Mouse (Mus musculus) T-helper 1 cell (primary cell): Measurements from ENCODE around the gene Rilp.

Experiments
- in situ Hi-C: fragments of 300-600 bp; cut with MboI, MseI; formaldehyde crosslinking; loops from one replicate; pipeline ENCODE4 v1.15.1; 2025; ENCODE audit warnings: high pct_unique_total_duplicates

The Rilp gene

GRCm38 (mm10) chr11:75533314-75534015 is 23.6 kb downstream of the Rilp start:
- in situ Hi-C loops: loop anchor here (5.0 to 10.0 kb wide), 2 partner anchors 39 to 201 kb away; partner anchors contain the start of gene Ywhae

GRCm38 (mm10) chr11:75534286-75535033 is 24.6 kb downstream of the Rilp start:
- in situ Hi-C loops: loop anchor here (5.0 to 10.0 kb wide), 2 partner anchors 38 to 200 kb away; partner anchors contain the start of gene Ywhae

GRCm38 (mm10) chr11:75535106-75535795 is 25.4 kb downstream of the Rilp start:
- in situ Hi-C loops: loop anchor here (10.0 kb wide), 1 partner anchor 200 kb away; the partner anchor contains the start of gene Ywhae

GRCm38 (mm10) chr11:75536255-75537024 is 26.5 kb downstream of the Rilp start:
- in situ Hi-C loops: loop anchor here (10.0 kb wide), 1 partner anchor 198 kb away; the partner anchor contains the start of gene Ywhae

DNA sequence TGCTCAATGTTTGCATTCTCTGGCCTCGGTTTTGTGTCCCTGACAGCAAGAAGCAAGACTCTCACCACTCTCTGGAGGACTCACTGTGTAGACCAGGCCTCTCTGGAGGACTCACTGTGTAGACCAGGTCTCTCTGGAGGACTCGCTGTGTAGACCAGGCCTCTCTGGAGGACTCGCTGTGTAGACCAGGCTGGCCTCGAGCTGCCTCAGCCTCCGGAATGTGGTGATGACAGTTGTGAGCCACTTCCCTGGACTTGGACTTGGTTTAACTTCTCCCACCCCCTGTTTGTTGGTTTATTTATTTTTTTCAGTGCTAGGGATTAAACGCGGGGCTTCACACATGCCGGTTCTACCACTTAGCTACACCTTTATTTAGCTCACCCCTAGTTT is 27.1 kb downstream of the Rilp start:
- in situ Hi-C loops: loop anchor here (10.0 kb wide), 1 partner anchor 198 kb away; the partner anchor contains the start of gene Ywhae

DNA sequence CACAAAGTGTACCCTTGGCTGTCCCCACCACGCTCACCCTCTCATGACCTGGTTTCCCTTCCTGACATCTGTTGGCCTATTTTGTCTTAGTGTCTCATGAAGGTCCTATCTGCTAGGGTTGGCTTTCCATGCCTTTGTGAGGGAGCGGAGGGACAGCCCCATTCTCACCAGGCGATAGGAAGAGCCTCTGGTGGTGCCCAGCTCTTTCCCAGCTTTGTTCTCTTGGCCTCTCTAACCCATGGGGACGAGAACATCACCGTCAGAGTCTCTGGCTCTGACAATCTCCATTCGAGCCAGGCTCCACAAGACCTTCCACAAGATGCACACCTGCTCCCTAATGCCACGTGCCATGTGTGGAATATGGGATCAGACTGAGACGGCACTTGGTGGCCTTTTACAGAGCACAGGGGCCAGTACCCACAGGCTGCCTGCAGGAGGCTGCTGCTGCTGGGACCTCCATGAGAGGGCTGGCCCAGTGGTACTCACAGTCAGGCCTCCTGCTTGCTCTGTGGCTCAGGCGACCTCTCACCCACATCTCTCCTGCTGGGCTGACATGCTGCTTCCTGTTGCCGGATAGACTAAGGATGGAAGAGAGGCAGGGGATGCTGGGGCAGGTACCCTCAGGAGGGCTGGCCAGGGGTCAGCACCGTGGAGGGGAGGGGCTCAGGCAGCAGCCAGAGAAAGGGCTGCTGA is 27.7 kb downstream of the Rilp start:
- in situ Hi-C loops: loop anchor here (10.0 kb wide), 1 partner anchor 197 kb away; the partner anchor contains the start of gene Ywhae

- in situ Hi-C loops: loop anchor here (10.0 kb wide), 1 partner anchor 196 kb away; the partner anchor contains the start of gene Ywhae
Measured at GRCm38 (mm10) chr11:75538184-75538969, 28.5 kb downstream of the Rilp start.

DNA sequence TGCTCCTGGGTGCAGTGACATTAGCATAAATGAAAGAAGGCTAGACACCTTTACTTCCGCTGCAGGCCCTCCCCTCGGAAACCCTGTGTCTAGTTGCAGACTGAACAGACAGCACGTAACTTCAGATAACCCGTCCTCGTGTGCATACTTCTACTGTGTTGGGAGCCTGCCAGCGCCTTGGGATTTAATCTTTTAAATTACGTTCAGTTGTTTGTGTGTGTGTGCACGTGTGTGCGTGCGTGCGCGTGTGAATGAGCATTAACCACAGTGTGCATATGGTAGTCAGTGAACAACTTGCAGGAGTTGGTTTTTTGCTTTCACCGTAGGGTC is 29.0 kb downstream of the Rilp start:
- in situ Hi-C loops: loop anchor here (10.0 kb wide), 1 partner anchor 196 kb away; the partner anchor contains the start of gene Ywhae

DNA sequence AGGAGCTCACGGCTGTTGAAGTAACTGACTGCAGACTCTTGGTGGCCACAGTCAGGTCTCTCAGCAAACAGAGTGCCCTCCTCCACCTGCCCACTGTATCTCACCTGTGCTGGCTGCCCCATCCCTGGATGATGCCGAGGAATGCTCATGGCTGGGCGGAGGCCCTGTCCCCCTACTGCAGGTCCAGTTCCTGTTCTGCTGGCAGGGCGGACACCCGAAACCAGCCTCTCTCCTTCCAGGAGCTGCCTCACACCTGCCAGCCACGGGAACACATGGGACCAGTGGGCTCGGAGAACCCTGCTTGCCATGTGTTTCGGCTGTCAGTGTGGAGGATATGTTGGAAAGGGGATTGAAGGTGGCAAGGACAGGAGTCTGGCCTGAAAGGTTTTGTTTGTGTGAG is 30.3 kb downstream of the Rilp start:
- in situ Hi-C loops: no loop called here

GRCm38 (mm10) chr11:75540710-75541581 is 31.1 kb downstream of the Rilp start:
- in situ Hi-C loops: no loop called here

DNA sequence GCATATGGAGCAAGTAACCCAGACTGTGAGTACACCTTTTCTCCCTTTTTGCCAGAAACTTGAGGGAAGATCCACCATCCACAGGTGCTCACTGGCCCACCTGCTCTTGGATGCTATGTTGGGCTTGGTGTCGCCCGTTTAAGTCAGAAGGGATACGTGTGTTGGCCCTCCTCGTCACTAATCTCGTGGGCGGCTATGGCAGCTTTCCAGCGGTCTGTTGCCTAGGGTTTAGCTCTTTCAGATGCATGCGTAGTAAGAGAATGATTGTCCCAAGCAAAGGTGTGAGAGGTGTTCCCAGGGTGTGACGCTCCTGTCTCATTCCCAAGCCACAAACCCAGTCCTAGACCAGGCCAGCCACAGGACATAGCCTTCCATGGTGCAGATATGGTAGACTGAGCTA is 34.8 kb downstream of the Rilp start:
- in situ Hi-C loops: no loop called here

- in situ Hi-C loops: no loop called here
Measured at GRCm38 (mm10) chr11:75546057-75546456, 36.2 kb downstream of the Rilp start.

GRCm38 (mm10) chr11:75549658-75550111 is 39.8 kb downstream of the Rilp start:
- in situ Hi-C loops: loop anchor here (10.0 kb wide), 1 partner anchor 445 kb away; no protein-coding TSS in a partner anchor

GRCm38 (mm10) chr11:75550200-75550946 is 40.5 kb downstream of the Rilp start:
- in situ Hi-C loops: loop anchor here (10.0 kb wide), 1 partner anchor 446 kb away; no protein-coding TSS in a partner anchor

DNA sequence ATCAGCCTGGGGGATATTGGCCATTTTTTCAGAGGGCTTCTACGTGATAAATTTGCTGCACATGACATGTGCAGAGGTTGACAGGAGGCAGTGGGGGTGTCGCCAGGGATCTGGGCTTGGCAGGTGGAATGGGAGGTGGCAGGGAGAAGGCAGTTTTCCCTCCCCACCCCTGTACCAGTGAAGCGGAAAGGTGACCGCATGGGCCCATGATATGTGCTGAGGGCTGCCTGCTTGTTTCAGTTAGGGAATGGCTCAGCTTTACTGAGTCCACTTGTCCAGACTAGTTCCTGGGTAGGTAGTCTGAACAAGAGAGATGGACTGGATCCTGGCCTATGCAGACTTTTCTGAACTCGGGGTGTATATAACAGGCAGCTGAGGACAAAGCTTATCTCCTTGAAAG is 41.4 kb downstream of the Rilp start:
- in situ Hi-C loops: loop anchor here (10.0 kb wide), 1 partner anchor 447 kb away; no protein-coding TSS in a partner anchor

DNA sequence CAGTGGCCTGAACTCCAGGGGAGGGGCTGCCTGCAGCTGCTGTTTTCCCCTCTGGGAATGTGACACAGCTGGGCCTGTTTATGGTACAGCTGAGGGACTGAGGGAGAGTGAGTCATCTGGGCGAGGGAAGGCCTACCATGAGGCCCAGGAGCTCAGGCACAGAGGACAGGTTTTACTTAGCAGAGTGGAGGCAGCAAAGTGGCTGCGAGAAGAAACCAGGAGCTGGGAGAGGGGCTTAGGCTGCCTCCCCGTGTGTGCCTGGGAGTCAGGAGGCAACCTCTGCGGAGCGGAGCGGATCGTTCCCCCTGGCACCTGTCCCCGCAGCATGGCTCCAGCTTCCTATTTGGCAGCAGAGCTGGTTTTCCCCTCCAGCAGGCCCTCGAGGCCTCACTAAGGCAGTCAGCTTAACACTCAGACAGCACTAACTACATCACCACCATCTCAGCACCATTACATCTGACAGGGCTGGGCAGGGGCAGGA is 42.1 kb downstream of the Rilp start:
- in situ Hi-C loops: loop anchor here (10.0 kb wide), 1 partner anchor 447 kb away; no protein-coding TSS in a partner anchor

DNA sequence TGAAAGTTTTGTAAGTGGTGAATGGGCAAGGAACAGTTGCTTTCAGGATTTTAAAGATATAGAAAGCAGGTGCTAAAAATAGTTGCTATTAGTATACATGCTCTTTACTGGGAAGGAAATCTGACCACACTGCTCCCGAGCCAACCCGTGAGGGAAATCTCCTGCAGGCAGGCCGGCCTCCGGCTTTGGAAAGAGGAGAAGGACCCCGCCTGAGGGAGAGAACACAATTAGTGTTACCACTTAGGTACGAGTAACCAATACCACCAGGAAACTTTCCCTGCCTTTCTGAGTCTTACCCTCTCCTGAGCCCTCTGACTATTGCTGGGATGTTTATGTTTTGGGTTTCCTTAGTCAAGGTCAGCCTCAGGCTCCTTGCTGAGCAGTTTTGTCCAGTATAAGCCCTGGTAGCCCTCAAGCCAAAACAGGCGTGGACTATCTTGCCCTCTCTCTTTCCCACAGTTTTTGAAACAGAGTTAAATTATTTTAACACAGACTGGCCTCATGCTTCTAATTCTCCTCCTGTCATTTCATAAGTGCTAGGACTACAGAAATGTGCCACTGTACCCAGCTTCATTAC is 43.1 kb downstream of the Rilp start:
- in situ Hi-C loops: loop anchor here (10.0 kb wide), 1 partner anchor 448 kb away; no protein-coding TSS in a partner anchor
